13 mouse cellular contexts compared by ENCODE assay signal in the genomic region with DNA sequence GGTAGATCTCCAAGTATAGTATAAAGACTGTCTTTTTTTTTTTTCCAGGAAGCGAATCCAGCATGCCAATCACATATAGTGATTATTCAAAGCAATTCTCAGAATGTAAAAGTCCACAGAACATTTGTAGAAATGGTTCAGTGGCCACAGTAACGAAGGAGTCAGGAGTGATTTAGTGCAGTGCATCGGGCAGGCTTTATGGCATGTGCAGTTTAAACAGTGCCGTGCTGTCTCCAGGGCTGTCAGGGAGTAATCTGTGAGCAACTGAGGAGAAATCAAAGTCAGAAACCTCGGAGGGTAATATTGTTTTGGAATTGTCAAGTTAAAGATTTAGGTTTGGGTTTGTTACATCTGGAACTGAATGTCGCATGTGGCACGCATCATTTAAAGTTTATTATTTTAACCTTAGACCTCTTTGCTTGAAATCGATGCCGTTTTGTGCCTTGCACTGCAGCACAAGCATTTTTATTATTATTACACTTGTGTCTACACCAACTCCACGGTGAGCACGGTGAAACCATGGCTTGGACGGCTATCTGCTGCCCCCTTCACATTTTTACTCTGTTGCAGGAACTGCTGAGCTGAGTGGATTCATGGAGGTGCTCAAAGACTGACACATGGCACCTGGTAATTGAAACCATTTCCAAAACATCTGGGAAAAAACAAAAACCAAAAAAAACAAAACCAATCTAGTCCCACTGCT.
DNase-seq lines count a peak whose midpoint lies in the region; ATAC-seq and TF ChIP-seq lines count a peak whose summit lies in the region.
"Had no signal": no experiment of that assay in that cellular context is flagged by ENCODE, and none has a peak within 500 bp of the region (broad histone marks: within the 10 kb centered on the region; RNA-seq: fewer than 3 reads in every experiment).

No protein-coding gene starts in this region.

- no peak overlapping the region for H3K4me3 ChIP-seq in kidney, embryonic 15.5 days (replicated peaks)
- H3K4me3 ChIP-seq in embryonic facial prominence, embryonic 13.5 days: no peak overlapping the region
- H3K4me3 ChIP-seq in limb, embryonic 14.5 days (replicated peaks; ENCODE audit: low read length): no peak overlapping the region
- H3K4me3 ChIP-seq in cerebellum, adult 2 months (replicated peaks; ENCODE audit: insufficient read depth, low read depth, low read length): no peak overlapping the region
- H3K4me3 ChIP-seq: forebrain, embryonic 10.5 days; heart, embryonic 10.5 days had no signal

- H3K4me1 ChIP-seq in kidney, embryonic 15.5 days: peaks cover 10% of the 10 kb centered on the region; the same call in 1 of the 2 replicates
- H3K4me1 ChIP-seq in embryonic facial prominence, embryonic 13.5 days: peaks cover 14% of the 10 kb centered on the region
- 0 out of 2 replicates have a peak, but pooled peaks cover 3% of the 10 kb centered on the region for H3K4me1 ChIP-seq in limb, embryonic 14.5 days (ENCODE audit: control insufficient read depth, insufficient read depth, low read length)
- H3K4me1 ChIP-seq in cerebellum, adult 2 months (ENCODE audit: control insufficient read depth, insufficient read depth, low read length): no peaks in the 10 kb centered on the region
- H3K4me1 ChIP-seq: forebrain, embryonic 10.5 days had no signal

- peak; percentile 54 for TF ChIP-seq CTCF in Patski (IDR thresholded peaks at IDR 0.05)
- no peak for TF ChIP-seq CTCF in cerebellum, adult 2 months (IDR thresholded peaks at IDR 0.05; ENCODE audit: borderline replicate concordance, insufficient read depth, low read depth, low read length)

- TF ChIP-seq POLR2A in limb, embryonic 14.5 days (IDR thresholded peaks at IDR 0.05; ENCODE audit: borderline replicate concordance, extremely low read depth, insufficient read depth, insufficient read length): no peak
- no peak for TF ChIP-seq POLR2A in cerebellum, adult 2 months (IDR thresholded peaks at IDR 0.05; ENCODE audit: borderline replicate concordance, insufficient read depth, low read length)

- POLR2A ChIA-PET in Patski (lab: Charles Lee): no interaction called here

- H3K9me3 ChIP-seq in kidney, embryonic 15.5 days (replicated peaks): no peaks in the 10 kb centered on the region
- H3K9me3 ChIP-seq in embryonic facial prominence, embryonic 13.5 days: no peaks in the 10 kb centered on the region
- H3K9me3 ChIP-seq in limb, embryonic 14.5 days (ENCODE audit: control insufficient read depth, low read length): no peaks in the 10 kb centered on the region
- H3K9me3 ChIP-seq: forebrain, embryonic 10.5 days; heart, embryonic 10.5 days had no signal

- in situ Hi-C loops in Patski (cut with MboI; ENCODE audit: low pct_unique_long_range_greater_than_20kb): no loop called here

- peak overlapping the region; percentile 40 for H3K4me2 ChIP-seq in kidney, embryonic 15.5 days
- H3K4me2 ChIP-seq in embryonic facial prominence, embryonic 13.5 days: peak overlapping the region; percentile 35
- peak overlapping the region; percentile 13; the same call in 1 of the 2 replicates for H3K4me2 ChIP-seq in limb, embryonic 14.5 days (replicated peaks; ENCODE audit: low read depth, low read length, severe bottlenecking)
- H3K4me2 ChIP-seq: liver, embryonic 11.5 days had no signal

- no peak overlapping the region for H3K9ac ChIP-seq in kidney, embryonic 15.5 days
- H3K9ac ChIP-seq in embryonic facial prominence, embryonic 13.5 days: no peak overlapping the region
- no peak overlapping the region for H3K9ac ChIP-seq in limb, embryonic 14.5 days (ENCODE audit: low read depth, low read length, severe bottlenecking)

- H3K27me3 ChIP-seq in kidney, embryonic 15.5 days: no peaks in the 10 kb centered on the region
- H3K27me3 ChIP-seq in Patski: no peaks in the 10 kb centered on the region
- no peaks in the 10 kb centered on the region for H3K27me3 ChIP-seq in embryonic facial prominence, embryonic 13.5 days
- H3K27me3 ChIP-seq in limb, embryonic 14.5 days (ENCODE audit: control insufficient read depth, insufficient read depth, low read length): no peaks in the 10 kb centered on the region
- H3K27me3 ChIP-seq in cerebellum, adult 2 months (ENCODE audit: control insufficient read depth, insufficient read depth, low read length): no peaks in the 10 kb centered on the region

- CTCF ChIA-PET in Patski (lab: Charles Lee): interaction anchor here (2.3 kb wide), 1 partner anchor 56 kb away, joined by 10 read pairs; no protein-coding TSS in a partner anchor

- peak; percentile 87 for ATAC-seq in kidney, embryonic 15.5 days (replicated peaks; ENCODE audit: low FRiP score)
- peak; percentile 58 for ATAC-seq in Patski
- ATAC-seq in embryonic facial prominence, embryonic 13.5 days (ENCODE audit: insufficient number of reproducible peaks, insufficient read depth, low FRiP score, low TSS enrichment, low read depth): no peak
- ATAC-seq in limb, embryonic 14.5 days (ENCODE audit: low FRiP score, low read depth): no peak

- intact Hi-C loops in heart, postnatal 14 days (cut with DNase I): no loop called here

- no peak overlapping the region for H3K27ac ChIP-seq in kidney, embryonic 15.5 days
- H3K27ac ChIP-seq in embryonic facial prominence, embryonic 13.5 days: no peak overlapping the region
- no peak overlapping the region for H3K27ac ChIP-seq in limb, embryonic 14.5 days (replicated peaks; ENCODE audit: low read depth, low read length)
- no peak overlapping the region for H3K27ac ChIP-seq in cerebellum, adult 2 months (ENCODE audit: insufficient read depth, low read length)
- H3K27ac ChIP-seq: forebrain, embryonic 10.5 days; heart, embryonic 10.5 days had no signal

- no peak for DNase-seq in kidney, adult 9 months
- DNase-seq in Patski (ENCODE audit: low read depth, low spot score): no peak
- no peak for DNase-seq in limb, embryonic 14.5 days (ENCODE audit: low spot score)
- no peak for DNase-seq in heart, postnatal 14 days
- no peak for DNase-seq in cerebellum, adult 2 months
- DNase-seq: cerebellum, adult 11-12 months; gastrocnemius, postnatal 25 days; heart, postnatal 36 days had no signal

- 5% methylated on average over 12 of the region's 12 CpGs for WGBS in kidney, embryonic 15.5 days
- WGBS in embryonic facial prominence, embryonic 13.5 days: 23% methylated on average over 12 of the region's 12 CpGs
- WGBS in limb, embryonic 14.5 days: 13% methylated on average over 12 of the region's 12 CpGs
- 80% methylated on average over 12 of the region's 12 CpGs for WGBS in cerebellum, adult 2 months

- H3K36me3 ChIP-seq in kidney, embryonic 15.5 days: no peaks in the 10 kb centered on the region
- no peaks in the 10 kb centered on the region for H3K36me3 ChIP-seq in embryonic facial prominence, embryonic 13.5 days
- H3K36me3 ChIP-seq in limb, embryonic 14.5 days (ENCODE audit: control insufficient read depth, insufficient read depth, low read length): no peaks in the 10 kb centered on the region
- H3K36me3 ChIP-seq: forebrain, embryonic 10.5 days; heart, embryonic 10.5 days had no signal

Comparison
In these comparisons a context has a peak if more than half of its experiments do, and no peak if none do; other contexts are left out.
1. ATAC-seq: peak in kidney, embryonic 15.5 days (single experiment) and Patski (single experiment); none in embryonic facial prominence, embryonic 13.5 days (single experiment) and limb, embryonic 14.5 days (single experiment).
2. Peak in every context shown above with its lines, with median percentiles within 50 percentile points of each other: H3K4me2 ChIP-seq.